Mouse (Mus musculus) CD8-positive naive resting alpha-beta T cell, adult 2 months (primary cell): ENCODE results near the gene Uba7.
"Not testable (repeated sequence)": the region's sequence is repeated elsewhere in the genome, so short reads cannot be mapped to it uniquely, and the experiment has no call there.

ENCODE experiments used
- DNase-seq, 2 experiments: peaks; one replicate each; pipeline ENCODE4 v3.0.0; 2022; ENCODE audit warnings: low read depth in 2 of 2, low spot score in 2 of 2

The Uba7 gene

DNA sequence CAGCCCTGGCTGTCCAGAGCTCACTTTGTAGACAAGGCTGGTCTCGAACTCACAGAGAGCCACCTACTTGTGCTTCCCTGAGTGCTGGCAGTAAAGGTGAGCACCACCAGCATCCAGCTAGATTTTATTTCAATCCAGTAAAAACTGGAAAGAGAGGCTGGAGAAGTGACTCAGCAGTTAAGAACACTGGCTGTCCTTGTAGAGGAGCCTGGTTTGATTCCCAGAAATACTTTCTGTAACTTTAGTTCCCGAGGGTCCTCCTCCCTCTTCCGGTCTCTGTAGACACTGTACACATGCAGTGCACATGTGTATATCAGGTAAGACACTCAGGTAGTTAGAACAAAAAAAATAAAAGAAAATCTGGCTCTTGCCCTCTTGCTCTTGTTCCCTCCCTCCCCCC is 12.6 kb downstream of the Uba7 start:
- DNase-seq = no peak

DNA sequence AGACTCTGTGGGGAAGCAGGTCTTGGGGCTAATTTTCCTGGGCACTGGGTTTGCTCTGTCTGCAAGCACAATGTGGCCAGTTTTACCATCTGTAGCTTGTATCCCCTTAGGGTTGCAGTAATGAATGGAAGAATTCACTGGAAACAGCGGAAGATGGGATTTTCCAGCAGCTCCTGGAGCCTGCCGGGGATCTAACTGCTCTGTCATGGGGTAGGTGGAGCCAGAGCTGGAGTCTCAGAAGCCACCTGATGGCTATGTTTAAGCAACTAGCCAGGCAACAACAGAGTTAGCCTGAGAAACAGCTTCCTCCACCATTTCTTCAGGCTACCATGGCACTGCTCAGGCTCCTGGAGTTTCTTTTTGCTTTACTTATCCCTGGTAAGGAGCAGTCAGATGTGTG is 16.9 kb downstream of the Uba7 start, which contains the start of gene Cdhr4:
Gene Cdhr4 (plus strand): TSS at position 301 of the 400 bp plus-strand sequence.
- DNase-seq = no peak

DNA sequence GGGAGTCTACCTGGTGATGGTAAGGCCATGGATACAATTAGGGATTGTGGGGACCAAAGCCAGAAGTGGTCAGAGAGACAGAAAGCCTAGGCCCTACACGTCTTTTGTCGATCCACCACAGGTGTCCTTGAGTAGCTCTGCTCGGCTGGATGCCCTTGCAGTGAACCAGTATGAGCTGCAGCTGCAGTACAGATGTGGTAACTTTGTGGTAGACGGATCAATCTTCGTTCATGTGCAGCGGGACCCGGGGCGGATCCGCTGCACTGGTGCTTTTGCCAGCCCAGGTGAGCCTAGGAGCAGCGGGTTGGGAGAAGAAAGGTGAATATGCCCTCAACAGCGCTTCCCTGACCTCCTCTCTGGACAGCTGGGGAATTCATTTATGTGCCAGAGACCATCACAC is 17.7 kb downstream of the Uba7 start:
- no peak for DNase-seq

DNA sequence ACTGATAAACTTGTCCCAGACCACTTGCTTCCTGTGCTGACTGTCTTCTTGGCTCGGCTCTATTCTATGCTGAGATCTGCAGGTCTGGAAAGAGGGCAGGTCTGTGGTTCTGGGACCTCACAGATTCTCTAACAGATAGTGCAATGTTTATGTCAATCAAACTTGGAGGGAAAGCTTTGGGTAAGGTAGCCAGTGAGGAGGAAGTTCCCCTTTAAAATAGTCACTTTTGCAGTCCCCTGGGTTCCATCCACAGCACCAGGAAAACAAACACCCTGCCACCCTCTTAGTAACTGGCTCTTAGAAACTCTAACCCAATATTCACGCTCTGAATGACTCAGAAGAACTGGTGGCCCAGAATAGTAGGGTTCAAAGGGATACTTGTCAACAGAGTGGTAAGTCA is 19.2 kb downstream of the Uba7 start:
- no peak for DNase-seq

DNA sequence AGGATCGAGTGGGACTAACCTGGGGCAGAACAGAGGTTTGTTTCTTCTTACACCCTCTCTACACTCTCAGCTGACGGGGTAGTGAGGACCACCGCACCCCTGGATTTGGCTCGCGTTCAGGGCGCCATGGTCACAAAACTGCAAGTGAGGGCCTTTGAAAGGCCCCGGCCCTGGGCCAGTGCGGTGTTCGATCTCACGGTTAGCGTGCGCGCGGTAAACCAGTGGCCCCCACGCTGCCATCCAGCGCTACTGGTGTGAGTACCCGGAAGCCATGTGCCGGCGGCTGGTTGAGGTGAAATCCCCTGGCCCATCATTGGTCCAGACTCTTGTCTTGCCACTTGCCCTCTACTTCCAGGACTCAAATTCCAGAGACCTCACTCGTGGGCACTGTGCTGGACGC is 20.2 kb downstream of the Uba7 start:
- no peak for DNase-seq

DNA sequence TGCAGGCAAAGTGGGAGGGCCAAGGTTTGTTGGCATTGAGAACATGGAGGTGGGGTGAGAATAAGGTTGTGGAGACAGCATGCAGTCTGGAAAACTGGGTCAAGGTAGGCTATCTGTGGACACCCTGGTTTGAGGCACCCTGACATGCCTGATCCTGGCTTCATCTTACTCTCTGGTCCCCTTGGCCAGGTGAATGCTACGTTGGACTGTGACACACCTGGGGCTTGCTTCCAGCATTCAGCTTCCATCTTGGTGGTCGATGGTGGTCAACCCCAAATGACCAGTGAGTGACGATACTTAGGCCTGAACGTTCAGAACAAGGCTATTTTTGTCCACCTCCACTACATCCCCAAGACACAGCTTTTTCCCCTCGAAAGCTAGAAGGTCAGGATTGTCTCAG is 20.7 kb downstream of the Uba7 start, which contains the start of gene Gm20662:
Gene Gm20662 (plus strand): TSS at position 301 of the 400 bp plus-strand sequence.
- DNase-seq = no peak

DNA sequence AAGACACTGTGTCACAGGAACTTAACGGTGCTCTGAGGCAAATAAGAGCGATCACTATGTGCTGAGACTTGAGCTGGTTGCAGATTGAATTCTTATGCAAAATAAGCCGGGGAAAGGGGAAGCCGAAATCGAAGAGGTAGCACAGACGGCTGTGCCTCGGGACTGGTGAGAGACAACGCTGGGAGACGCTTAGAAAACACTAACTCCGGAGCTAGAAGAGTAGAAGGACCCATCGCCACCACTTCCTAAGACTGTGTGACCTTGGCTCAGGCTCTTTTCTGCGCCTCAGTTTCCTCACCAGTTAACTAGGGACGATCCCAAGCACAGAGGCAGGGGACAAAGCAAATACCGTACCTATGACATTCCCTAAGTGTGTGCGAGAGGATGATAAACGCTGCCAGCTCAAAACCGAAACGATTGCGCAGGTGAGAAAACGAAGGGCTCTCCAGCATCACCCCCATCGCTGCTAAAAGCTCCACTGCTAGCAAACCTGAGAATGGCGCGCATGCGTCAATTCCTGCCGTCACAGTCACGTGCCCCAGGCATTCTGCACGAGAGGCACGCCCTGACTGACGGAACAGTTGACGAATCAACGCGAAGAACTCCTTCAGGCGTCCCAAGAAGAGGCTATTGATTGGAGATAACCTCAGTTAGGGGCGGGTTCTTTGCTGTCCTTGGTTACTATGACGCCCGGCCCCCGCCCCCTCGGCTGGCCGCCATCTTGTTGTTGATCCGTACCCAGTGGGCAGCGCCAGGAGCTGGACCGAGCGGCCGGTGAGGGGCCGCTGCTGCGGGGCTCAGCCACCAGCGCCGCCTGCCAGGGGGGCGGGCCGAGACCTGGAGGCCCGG is 26.8 kb downstream of the Uba7 start, which contains the start of gene Ip6k1:
Gene Ip6k1 (plus strand): TSS at position 580 of the 849 bp plus-strand sequence.
- DNase-seq = peak; percentile 99

DNA sequence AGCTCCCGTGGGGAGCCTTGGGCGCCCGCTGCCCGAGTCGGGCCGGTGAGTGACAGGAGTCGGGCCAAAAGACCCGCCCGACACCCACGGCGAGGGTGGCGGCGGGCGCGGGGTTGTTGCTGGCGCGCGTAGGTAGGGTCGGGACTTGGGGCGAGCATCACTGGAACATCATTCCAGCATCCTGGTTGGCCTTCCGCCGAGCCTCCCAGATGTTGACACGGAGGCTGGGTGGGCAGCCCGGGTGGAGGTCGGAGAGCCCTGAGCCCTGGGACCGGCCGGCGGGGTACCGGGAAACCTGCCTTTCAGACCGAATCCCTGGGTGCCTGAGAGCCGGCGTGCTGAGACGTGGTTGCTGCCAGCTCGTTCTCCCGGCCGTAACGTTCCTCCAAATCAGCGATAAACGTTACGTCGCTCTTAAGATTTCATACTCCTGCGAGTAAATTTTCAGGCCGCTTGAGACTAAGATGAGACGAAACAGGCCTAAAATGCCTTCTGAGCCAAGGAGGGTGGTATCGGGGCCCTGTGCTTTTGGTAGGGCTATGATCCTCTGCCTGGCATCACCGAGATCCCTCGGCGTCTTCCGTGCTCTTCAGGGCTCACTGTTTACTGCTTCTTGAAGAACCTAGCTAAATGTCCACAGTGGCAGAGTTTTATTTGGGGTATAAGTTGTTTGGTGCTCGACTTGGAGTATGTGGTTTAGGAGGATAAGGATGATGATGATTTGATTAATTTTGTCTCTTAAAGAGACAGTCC is 27.6 kb downstream of the Uba7 start:
- DNase-seq = peak in 1 of 2 experiments; percentile 41

DNA sequence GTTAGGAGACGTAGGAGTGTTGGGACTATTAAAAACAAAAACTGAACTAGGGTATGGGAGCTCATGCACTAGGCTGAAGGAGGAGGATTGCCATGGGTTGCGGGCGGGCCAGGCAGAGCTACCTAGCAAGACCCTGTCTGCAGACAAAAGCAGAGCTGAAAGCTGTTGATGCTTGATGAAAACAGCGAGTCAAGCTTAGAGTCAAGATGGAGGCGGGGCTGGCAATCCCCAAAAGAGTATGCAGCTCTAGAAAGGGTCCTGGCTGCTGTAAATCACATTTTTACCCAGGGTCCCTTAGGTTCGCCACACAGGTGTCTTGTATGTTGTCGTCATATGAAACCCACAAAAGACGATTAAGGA is 28.2 kb downstream of the Uba7 start:
- DNase-seq = peak; percentile 43 to 50

DNA sequence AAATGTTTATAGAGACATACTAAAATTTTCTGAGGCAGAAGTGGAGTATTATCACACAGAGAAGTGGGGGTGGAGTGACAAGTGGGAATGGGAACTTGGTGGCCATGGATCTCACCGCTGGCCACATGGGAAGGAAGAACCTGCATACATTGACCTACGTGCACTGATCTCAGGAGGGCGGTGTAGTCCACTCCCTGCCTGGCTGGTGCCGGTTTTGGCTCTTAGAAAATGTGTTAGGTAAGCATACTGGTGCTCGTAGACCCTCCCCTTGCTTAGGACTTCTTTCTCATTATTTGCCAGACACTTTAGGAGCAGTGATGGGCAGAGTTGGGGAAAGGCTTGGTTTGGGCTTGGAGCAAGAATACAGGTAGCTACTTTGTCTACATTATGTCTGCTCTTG is 32.7 kb downstream of the Uba7 start:
- no peak for DNase-seq

DNA sequence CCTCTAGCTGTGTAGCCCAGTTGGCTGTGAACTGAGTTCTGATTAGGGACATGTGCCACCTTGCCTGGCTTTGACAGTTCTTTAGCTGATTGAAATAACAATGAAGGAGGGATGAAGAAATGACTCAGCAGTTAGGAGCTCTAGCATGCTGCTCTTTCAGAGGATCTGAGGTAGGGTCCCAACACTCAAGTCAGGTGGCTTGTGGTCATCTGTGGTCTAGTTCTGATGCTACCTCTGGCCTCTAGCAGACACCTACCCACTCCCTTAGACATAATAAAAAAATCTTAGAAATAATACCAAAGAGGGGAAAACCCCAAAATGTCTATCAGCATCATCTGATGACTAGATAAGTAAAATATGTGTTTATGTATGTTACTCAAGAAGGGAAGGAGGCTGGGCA is 35.1 kb downstream of the Uba7 start:
- DNase-seq = no peak

DNA sequence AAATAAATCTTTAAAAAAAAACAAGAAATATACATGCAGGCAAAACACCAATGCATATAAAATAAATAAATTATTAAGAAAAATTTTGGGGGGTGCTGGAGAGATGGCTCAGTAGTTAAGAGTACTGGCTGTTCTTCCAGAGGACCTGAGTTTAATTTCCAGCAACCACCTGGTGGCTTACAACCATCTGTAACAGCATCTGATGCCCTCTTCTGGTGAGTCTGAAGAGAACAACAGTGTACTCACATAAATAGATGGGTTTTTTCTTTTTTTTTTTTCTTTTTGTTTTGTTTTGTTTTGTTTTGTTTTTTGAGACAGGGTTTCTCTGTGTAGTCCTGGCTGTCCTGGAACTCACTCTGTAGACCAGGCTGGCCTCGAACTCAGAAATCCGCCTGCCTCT is 38.3 kb downstream of the Uba7 start:
- DNase-seq = not testable (repeated sequence)

DNA sequence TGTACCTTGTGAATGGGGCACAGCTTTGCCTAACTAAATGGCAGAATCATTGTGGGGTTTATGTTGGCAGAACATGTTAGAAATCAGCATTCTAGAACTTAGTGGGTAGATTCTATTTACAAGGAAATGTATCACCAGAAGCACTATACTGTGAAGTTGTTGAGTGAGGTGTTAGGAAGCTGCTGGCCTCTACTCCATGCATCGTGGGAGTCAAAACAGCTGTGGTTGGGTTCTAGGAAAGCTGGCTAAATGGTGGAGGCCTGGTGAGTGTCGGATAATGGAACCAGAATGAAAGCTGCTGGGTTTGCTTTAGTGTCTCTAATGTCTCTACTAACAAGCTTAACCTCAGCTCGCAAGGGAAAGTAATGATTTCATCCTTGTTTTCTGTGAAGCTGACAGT is 41.8 kb downstream of the Uba7 start:
- no peak for DNase-seq

DNA sequence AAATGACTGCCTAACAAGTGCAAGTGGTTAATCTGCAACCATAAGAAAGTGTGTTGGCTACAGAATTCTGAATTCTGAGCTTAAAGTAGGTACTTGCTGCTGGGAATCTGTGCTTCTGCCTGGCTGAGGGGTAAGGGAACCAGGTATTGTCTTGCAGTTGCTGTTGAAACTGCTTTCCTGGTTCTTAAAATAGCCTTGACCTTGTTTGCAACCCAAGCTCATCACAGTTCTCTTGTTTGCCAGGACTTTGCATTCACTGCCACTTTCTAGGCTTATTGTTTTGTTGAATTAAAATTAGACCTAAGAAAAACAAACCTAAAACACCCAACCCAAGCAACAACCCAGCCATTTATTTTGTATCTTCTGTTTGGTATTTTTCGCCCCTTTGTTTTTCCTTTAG is 45.4 kb downstream of the Uba7 start:
- no peak for DNase-seq

DNA sequence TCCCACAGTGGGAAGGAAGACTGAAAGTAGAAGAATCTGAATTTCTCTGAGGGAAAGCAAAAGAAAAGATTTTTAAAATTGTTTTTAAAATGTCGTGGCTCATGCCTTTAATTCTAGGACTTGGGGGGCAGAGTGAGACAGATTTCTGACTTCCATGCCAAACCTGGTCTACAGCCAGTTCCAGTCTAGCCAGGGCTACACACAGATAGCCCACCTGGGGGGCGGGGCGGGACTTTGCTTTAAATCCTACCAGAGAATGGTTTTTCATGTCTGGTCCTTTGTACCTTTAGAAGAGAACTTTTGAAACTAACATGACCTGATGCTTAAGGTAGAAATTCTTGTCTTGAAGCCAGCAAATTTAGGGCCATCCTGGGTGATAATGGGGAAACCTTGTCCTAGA is 47.9 kb downstream of the Uba7 start:
- no peak for DNase-seq

DNA sequence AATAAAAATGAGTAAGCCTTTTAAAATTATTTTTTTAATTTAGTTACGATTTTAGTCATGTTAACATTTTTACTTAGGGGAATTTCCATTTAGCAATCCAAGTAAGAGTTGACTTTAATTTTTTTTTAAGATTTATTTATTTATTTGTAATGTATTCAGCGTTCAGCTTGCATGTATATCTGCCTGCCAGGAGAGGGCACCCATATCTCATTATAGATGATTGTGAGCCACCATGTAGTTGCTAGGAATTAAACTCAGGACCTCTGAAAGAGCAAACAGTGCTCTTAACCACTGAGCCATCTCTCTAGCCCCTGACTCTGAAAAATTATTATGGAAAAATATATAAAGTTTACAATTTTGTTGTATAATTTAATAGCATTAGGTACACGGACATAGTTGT is 51.3 kb downstream of the Uba7 start:
- no peak for DNase-seq

DNA sequence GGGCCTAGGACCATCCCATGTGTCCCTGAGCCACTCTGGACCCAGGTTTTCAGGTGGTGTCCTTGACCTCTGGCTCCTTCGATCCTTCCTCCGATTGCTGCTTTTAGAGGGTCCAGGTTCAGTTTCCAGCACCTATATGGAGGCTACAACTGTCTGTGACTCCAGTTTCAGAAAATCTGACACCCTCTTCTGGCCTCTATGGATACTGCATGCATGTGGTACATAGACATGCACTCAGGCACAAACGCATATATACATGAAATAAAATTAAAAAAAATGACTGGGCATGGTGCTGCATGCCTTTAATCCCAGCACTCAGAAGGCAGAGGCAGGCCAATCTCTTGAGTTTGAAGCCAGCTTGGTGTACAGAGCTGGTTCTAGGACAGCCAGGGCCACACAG is 52.6 kb downstream of the Uba7 start:
- DNase-seq = no peak

DNA sequence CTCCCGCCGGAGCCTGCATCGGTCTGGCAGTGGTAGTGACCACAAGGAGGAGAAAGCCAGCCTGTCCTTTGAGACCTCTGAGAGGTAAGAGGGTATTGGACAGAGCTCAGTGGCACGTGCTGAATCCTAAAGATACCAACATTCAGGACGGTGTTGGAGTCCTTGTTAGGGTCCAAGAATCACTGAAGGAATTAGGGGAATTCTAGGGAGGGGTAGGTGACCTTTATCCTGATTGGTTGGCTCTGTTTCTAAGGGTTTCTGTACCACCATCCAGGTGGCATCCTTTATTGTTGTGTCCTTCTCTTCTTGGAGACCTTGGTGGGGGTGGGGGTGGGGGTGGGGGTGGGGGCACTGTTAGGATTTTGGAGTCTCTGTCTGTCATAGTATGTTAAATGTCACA is 56.8 kb downstream of the Uba7 start:
- no peak for DNase-seq
